Mouse (Mus musculus) megakaryocyte, embryonic 14.5 days (primary cell): ENCODE data around the gene Enox1. TPM values are rescaled to one million over a fixed set of nuclear protein-coding genes. Genes with fewer than 3 reads are reported as not detected.
A peak's percentile ranks its signal among the peaks of the same experiment; 100 is the strongest.

Experiments used
- H3K27me3 ChIP-seq: replicated peaks from 2 replicates; pipeline ENCODE3; 2012; ENCODE audit warnings: inconsistent platforms
- H3K36me3 ChIP-seq: replicated peaks from 2 replicates; pipeline ENCODE3; 2012; ENCODE audit warnings: low read length, inconsistent platforms, mixed read lengths
- H3K4me1 ChIP-seq: 2 replicates; pipeline ENCODE4 v1.6.1; 2012; ENCODE audit warnings: inconsistent platforms
- H3K4me3 ChIP-seq: replicated peaks from 2 replicates; pipeline ENCODE3; 2012; ENCODE audit warnings: moderate library complexity, mild to moderate bottlenecking, inconsistent platforms
- H3K9me3 ChIP-seq: 2 replicates; pipeline ENCODE4 v1.6.1; 2012; ENCODE audit warnings: inconsistent platforms
- FLI1 ChIP-seq: IDR thresholded peaks from 2 replicates; pipeline ENCODE4 v1.6.1; 2012; ENCODE audit warnings: low read length, inconsistent platforms, mixed read lengths
- GATA1 ChIP-seq: IDR thresholded peaks from 3 replicates; pipeline ENCODE4 v1.6.1; 2012; ENCODE audit warnings: mixed read lengths, low read length, inconsistent platforms, borderline replicate concordance
- polyA plus RNA-seq: library from polyadenylated mRNA; stranded (reverse); fragments of >175 nt; gene quantifications from 2 replicates; pipeline ENCODE4 v1.2.3, GENCODE M21; 2012; ENCODE audit warnings: low replicate concordance; ENCODE audit not compliant: insufficient read depth

Enox1 gene
- polyA plus RNA-seq, 1 experiment: 0.13 TPM

DNA sequence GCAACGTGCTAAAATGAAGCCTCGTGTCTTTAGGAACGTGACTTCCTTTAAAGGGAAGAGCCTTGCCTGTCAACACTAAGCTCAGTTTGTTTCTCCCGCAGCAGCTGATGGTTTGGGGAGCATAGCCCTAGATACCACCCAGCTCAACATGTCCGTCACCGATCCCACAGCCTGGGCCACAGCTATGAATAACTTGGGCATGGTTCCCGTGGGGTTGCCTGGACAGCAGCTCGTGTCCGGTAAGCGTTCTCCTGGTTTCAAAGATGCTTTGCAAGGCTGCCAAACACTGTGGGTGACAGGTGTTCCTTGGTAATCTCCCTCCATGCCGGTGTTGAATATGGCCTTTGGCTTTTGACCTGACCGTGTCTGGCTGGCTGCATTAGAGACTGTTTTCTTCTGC is 351.5 kb downstream of the Enox1 start:
- peaks cover 26% of the 10 kb centered on the region for H3K4me1 ChIP-seq
- no peak for TF ChIP-seq FLI1
- no peak for TF ChIP-seq GATA1
- H3K4me3 ChIP-seq: no peak overlapping the region
- no peaks in the 10 kb centered on the region for H3K27me3 ChIP-seq
- peaks cover under 1% of the 10 kb centered on the region; the same call in 1 of the 2 replicates for H3K9me3 ChIP-seq
- H3K36me3 ChIP-seq: no peaks in the 10 kb centered on the region

- Histone ChIP-seq H3K9me3 (peaks cover 7% of the 10 kb centered on the region), H3K36me3 (peaks cover 2% of the 10 kb centered on the region), H3K4me1 (peaks cover 26% of the 10 kb centered on the region), H3K4me3 (no peak overlapping the region), H3K27me3 (no peaks in the 10 kb centered on the region)
- TF ChIP-seq GATA1 (no peak), FLI1 (no peak)
These were observed 352.5 kb downstream of the Enox1 start for GRCm38 (mm10) chr14:77509042-77509441.

GRCm38 (mm10) chr14:77509924-77510323 is 353.4 kb downstream of the Enox1 start:
- TF ChIP-seq FLI1 (no peak), GATA1 (no peak)
- no peak overlapping the region for H3K4me3 ChIP-seq

GRCm38 (mm10) chr14:77511137-77511870 is 354.7 kb downstream of the Enox1 start:
- Histone ChIP-seq H3K36me3 (peaks cover 2% of the 10 kb centered on the region), H3K27me3 (no peaks in the 10 kb centered on the region), H3K9me3 (peaks cover 17% of the 10 kb centered on the region), H3K4me1 (peaks cover 20% of the 10 kb centered on the region), H3K4me3 (no peak overlapping the region)
- TF ChIP-seq GATA1 (no peak), FLI1 (no peak)

More at GRCm38 (mm10) chr14:77509924-77510323, 353.4 kb downstream of the Enox1 start:
- H3K27me3 ChIP-seq: no peaks in the 10 kb centered on the region
- H3K4me1 ChIP-seq: peaks cover 19% of the 10 kb centered on the region
- H3K36me3 ChIP-seq: peaks cover 2% of the 10 kb centered on the region
- H3K9me3 ChIP-seq: peaks cover 15% of the 10 kb centered on the region

DNA sequence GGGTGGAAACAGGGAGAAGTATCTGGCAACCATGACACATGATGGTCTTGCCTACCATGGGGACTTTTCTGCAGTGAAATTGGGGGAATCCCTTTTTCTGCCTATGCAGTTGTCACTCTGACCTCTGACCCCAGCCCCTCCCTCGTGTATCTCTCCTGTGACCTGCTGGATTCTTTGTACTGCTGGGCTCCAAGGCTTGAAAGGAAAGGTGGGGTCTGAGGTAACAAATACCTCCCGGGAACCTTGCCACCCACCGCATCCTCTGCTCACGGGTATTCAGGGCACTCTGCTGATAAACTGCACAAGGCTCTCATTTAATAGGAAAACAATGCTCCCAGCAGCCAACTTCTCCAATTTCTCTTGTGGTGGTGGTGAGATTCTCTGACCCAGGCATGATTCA is 361.5 kb downstream of the Enox1 start:
- no peak overlapping the region for H3K4me3 ChIP-seq
- H3K36me3 ChIP-seq: peaks cover 11% of the 10 kb centered on the region
- no peaks in the 10 kb centered on the region for H3K27me3 ChIP-seq
- H3K9me3 ChIP-seq: peaks cover 30% of the 10 kb centered on the region
- H3K4me1 ChIP-seq: peaks cover 43% of the 10 kb centered on the region
- TF ChIP-seq GATA1 (no peak), FLI1 (no peak)

DNA sequence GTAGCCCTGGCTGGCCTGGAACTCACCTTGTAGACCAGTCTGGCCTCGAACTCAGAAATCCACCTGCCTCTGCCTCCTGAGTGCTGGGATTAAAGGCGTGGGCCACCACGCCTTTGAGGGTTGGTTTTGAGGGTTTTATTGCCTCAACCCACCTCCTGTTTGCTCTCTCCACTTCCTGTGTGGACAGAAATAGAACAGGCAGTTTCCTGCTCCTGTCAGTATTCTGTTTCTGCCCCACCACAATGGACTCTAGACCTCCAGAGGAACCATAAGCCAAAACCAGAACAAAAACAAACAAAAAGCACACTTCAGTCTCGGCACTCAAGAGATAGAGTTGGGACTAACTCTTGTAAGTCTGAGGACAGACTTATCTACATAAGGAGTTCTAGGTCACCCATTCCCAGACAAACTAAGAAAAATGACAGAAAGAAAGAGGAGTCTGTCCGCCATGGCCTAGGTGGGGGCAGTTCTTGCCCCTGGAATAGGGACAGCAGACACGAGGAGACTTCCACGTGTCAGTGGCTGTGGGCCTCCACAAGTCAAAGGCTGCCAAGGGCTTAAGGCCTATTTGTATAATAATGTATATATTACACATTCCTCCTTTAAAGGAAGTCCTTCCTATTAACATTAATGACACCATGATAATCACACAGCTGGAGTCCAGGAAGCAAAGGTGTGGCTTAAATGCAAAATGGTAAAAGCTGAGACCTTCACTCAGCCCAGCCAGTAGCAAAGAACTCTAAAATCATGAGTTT is 362.6 kb downstream of the Enox1 start:
- peak overlapping the region; percentile 55 for H3K4me3 ChIP-seq
- no peaks in the 10 kb centered on the region for H3K27me3 ChIP-seq
- TF ChIP-seq FLI1 (no peak), GATA1 (no peak)
- peaks cover 9% of the 10 kb centered on the region for H3K36me3 ChIP-seq
- H3K9me3 ChIP-seq: peaks cover 23% of the 10 kb centered on the region
- H3K4me1 ChIP-seq: peaks cover 48% of the 10 kb centered on the region

- Histone ChIP-seq H3K4me3 (no peak overlapping the region), H3K4me1 (peaks cover 54% of the 10 kb centered on the region), H3K27me3 (no peaks in the 10 kb centered on the region), H3K36me3 (peaks cover 9% of the 10 kb centered on the region), H3K9me3 (peaks cover 18% of the 10 kb centered on the region)
- no peak for TF ChIP-seq FLI1
- TF ChIP-seq GATA1: no peak
These were observed 363.1 kb downstream of the Enox1 start for GRCm38 (mm10) chr14:77519701-77520100.

- Histone ChIP-seq H3K36me3 (peaks cover 3% of the 10 kb centered on the region), H3K4me3 (peak overlapping the region; percentile 17), H3K27me3 (no peaks in the 10 kb centered on the region), H3K9me3 (peaks cover 6% of the 10 kb centered on the region), H3K4me1 (peaks cover 31% of the 10 kb centered on the region)
- TF ChIP-seq GATA1: no peak
- no peak for TF ChIP-seq FLI1
These were observed 367.7 kb downstream of the Enox1 start for GRCm38 (mm10) chr14:77524303-77524702.

- peaks cover 6% of the 10 kb centered on the region for H3K9me3 ChIP-seq
- no peaks in the 10 kb centered on the region for H3K27me3 ChIP-seq
- H3K4me1 ChIP-seq: peaks cover 19% of the 10 kb centered on the region
- H3K36me3 ChIP-seq: no peaks in the 10 kb centered on the region
- no peak overlapping the region for H3K4me3 ChIP-seq
- no peak for TF ChIP-seq GATA1
- no peak for TF ChIP-seq FLI1
These were observed 369.7 kb downstream of the Enox1 start for GRCm38 (mm10) chr14:77526262-77526661.

DNA sequence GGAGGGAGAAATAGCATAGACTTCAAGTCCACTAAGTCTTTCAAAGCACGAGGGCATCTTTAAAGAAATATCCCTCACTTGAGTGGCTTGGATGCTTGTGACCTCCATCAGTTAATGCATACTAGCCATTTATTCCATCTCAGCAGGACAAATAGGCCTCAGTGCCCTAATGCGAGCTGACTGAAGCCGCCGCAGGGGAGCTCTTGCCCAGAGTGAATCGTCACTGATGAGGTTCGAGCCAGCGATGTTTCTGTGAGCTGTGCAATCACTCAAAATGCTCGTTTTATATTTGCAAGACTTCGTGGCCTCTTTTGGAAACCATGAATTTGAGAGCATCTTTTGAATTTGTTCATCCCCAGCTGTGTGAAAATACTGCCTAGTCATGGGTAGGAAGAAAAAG is 372.6 kb downstream of the Enox1 start:
- Histone ChIP-seq H3K4me1 (peaks cover 13% of the 10 kb centered on the region), H3K9me3 (no peaks in the 10 kb centered on the region), H3K36me3 (no peaks in the 10 kb centered on the region), H3K27me3 (peaks cover 2% of the 10 kb centered on the region), H3K4me3 (no peak overlapping the region)
- TF ChIP-seq FLI1 (no peak), GATA1 (no peak)
